In the genomic region with DNA sequence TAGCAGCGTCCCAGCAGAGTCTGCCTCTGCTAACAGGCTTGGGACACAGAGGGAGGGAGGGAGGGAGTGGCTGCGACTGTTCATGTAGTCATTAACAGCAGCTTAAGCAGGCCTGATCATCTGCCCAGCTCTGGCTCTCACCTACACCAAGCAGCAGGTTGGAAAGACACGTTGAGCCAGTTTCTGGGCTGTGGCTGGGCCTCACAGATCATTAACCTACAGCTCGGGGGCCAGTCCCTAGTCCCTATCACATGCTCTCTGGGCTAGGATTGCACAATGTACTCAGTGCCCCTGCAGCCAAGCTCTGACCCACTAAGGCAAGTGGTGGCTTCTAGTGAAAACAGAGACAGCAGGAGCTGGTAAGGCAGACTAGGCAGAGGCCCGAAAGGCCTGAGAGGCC, we compare ENCODE assay signal across 9 mouse cellular contexts. TPM values are rescaled to one million over a fixed set of nuclear protein-coding genes. Genes with fewer than 3 reads are reported as not detected.
DNase-seq lines count a peak whose midpoint lies in the region; ATAC-seq and TF ChIP-seq lines count a peak whose summit lies in the region.
"Had no signal": no experiment of that assay in that cellular context is flagged by ENCODE, and none has a peak within 500 bp of the region (broad histone marks: within the 10 kb centered on the region; RNA-seq: fewer than 3 reads in every experiment).

No protein-coding gene starts in this region.

- peak overlapping the region; percentile 16; the same call in 1 of the 2 replicates for H3K4me2 ChIP-seq in liver, postnatal 0 days (ENCODE audit: low read depth, low read length)
- H3K4me2 ChIP-seq: midbrain, embryonic 13.5 days had no signal

- ATAC-seq in liver, postnatal 0 days = peak; percentile 88
- ATAC-seq: midbrain, embryonic 13.5 days had no signal

- H3K4me1 ChIP-seq in liver, postnatal 0 days (ENCODE audit: insufficient read depth) = peaks cover 47% of the 10 kb centered on the region
- H3K4me1 ChIP-seq in midbrain, embryonic 10.5 days = no peaks in the 10 kb centered on the region
- H3K4me1 ChIP-seq: midbrain, embryonic 13.5 days had no signal

- H3K27me3 ChIP-seq in liver, postnatal 0 days (ENCODE audit: insufficient read depth, low read length) = no peaks in the 10 kb centered on the region
- H3K27me3 ChIP-seq in midbrain, embryonic 10.5 days (ENCODE audit: low read depth, poor library complexity, severe bottlenecking) = no peaks in the 10 kb centered on the region
- H3K27me3 ChIP-seq: midbrain, embryonic 13.5 days had no signal

- no peak overlapping the region; the same call in 1 of the 2 replicates for H3K9ac ChIP-seq in liver, postnatal 0 days (replicated peaks)
- H3K9ac ChIP-seq: midbrain, embryonic 13.5 days had no signal

- peak; percentile 75 for TF ChIP-seq EP300 in liver, postnatal 0 days (IDR thresholded peaks at IDR 0.05; ENCODE audit: low read depth)

- no peak for TF ChIP-seq CTCF in liver, postnatal 0 days (IDR thresholded peaks at IDR 0.05; ENCODE audit: low read depth)

- 32% methylated on average over 5 of the region's 5 CpGs for WGBS in liver, postnatal 0 days (ENCODE audit: insufficient replicate concordance)
- 73% methylated on average over 5 of the region's 5 CpGs for WGBS in midbrain, embryonic 10.5 days

- no peaks in the 10 kb centered on the region for H3K9me3 ChIP-seq in liver, postnatal 0 days (ENCODE audit: low read length)
- H3K9me3 ChIP-seq in midbrain, embryonic 10.5 days (replicated peaks) = no peaks in the 10 kb centered on the region
- H3K9me3 ChIP-seq: midbrain, embryonic 13.5 days had no signal

- no peak overlapping the region for H3K4me3 ChIP-seq in liver, postnatal 0 days (ENCODE audit: low read depth, low read length)
- no peak overlapping the region for H3K4me3 ChIP-seq in midbrain, embryonic 10.5 days
- H3K4me3 ChIP-seq: midbrain, embryonic 13.5 days had no signal

- H3K27ac ChIP-seq in liver, postnatal 0 days (ENCODE audit: low read depth) = peak overlapping the region; percentile 77
- H3K27ac ChIP-seq in midbrain, embryonic 10.5 days (replicated peaks) = no peak overlapping the region
- H3K27ac ChIP-seq: midbrain, embryonic 13.5 days had no signal

- peak; percentile 31 for DNase-seq in embryo, embryonic 10 days (ENCODE audit: low spot score)
- no peak for DNase-seq in embryo, embryonic 10.5 days (ENCODE audit: low spot score)
- DNase-seq in adipocyte (ENCODE audit: low spot score) (peak; percentile 24), MN1 (ENCODE audit: low spot score) (no peak)
- DNase-seq in kidney, adult 9 months = peak; percentile 96
- peak; percentile 69 for DNase-seq in liver, postnatal 0 days
- no peak for DNase-seq in midbrain, embryonic 10.5 days (ENCODE audit: low spot score)
- DNase-seq in right cerebral cortex, postnatal 36 days (ENCODE audit: low spot score in 2 of 2) = no peak

- peaks cover 18% of the 10 kb centered on the region for H3K36me3 ChIP-seq in liver, postnatal 0 days (replicated peaks; ENCODE audit: insufficient read depth, low read length)
- H3K36me3 ChIP-seq in midbrain, embryonic 10.5 days = no peaks in the 10 kb centered on the region
- H3K36me3 ChIP-seq: midbrain, embryonic 13.5 days had no signal

RNA-seq across cellular contexts. Expression of gene Dgat2, which starts 14.6 kb away (rescaled TPM):
- polyA plus RNA-seq in liver, postnatal 0 days (2015; fragmentation: Nextera tagmentation; extraction: Ambion mirVana) = 226 and 249 TPM in 2 replicates
- 10.9 and 13.6 TPM in 2 replicates for polyA plus RNA-seq in midbrain, embryonic 10.5 days (2016; fragmentation: Nextera tagmentation; extraction: Ambion mirVana)

RNA-seq across cellular contexts. Expression of gene Uvrag, which starts 27.0 kb away (rescaled TPM):
- 9.4 and 11.9 TPM in 2 replicates for polyA plus RNA-seq in liver, postnatal 0 days (2015; fragmentation: Nextera tagmentation; extraction: Ambion mirVana)
- polyA plus RNA-seq in midbrain, embryonic 10.5 days (2016; fragmentation: Nextera tagmentation; extraction: Ambion mirVana) = 9.7 and 10.0 TPM in 2 replicates

Comparison
In these comparisons a context has a peak if more than half of its experiments do, and no peak if none do; other contexts are left out.
1. DNase-seq: peak in embryo, embryonic 10 days (single experiment), adipocyte (single experiment), kidney, adult 9 months (single experiment) and liver, postnatal 0 days (single experiment); none in embryo, embryonic 10.5 days (single experiment), MN1 (single experiment), midbrain, embryonic 10.5 days (single experiment) and right cerebral cortex, postnatal 36 days (0 of 2).
2. RNA of gene Dgat2, which starts 14.6 kb away (polyA plus RNA-seq): 226 to 249 TPM in liver, postnatal 0 days; 10.9 to 13.6 TPM in midbrain, embryonic 10.5 days; every median in the first group is over 10 times any median in the second.